Mouse (Mus musculus): ENCODE measurements at regions not wholly inside any gene's neighbourhood (a gene's known extent, or its start where the extent isn't known, plus 50 kb on each side); places are given as distances from the start of the nearest gene placed in this dataset.
A peak's percentile ranks its signal among the peaks of the same experiment; 100 is the strongest.

DNA sequence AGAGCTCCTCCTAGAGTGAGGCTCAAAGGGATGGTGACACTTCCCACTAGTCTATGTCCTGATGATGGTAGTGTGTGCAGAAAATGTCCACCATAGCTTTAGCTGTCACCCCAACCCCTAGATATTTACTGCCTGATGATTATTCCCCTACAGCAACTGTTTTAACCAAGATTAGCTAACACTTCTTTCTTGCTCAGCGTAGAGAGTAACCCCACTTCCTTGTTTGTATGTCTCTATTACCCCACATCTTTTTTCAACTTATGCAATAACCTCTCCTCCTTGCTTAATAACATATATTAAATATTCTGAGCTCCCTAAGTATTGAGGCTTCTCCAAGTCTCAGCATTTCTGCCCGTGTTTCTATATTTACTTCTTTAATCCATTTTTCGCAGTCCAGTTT lies 404.2 kb upstream of the Cntn3 start:
- DNase-seq: no peak

GRCm38 (mm10) chr6:103023326-103023725 lies 450.4 kb upstream of the Cntn3 start:
- DNase-seq: peak; percentile 52

DNA sequence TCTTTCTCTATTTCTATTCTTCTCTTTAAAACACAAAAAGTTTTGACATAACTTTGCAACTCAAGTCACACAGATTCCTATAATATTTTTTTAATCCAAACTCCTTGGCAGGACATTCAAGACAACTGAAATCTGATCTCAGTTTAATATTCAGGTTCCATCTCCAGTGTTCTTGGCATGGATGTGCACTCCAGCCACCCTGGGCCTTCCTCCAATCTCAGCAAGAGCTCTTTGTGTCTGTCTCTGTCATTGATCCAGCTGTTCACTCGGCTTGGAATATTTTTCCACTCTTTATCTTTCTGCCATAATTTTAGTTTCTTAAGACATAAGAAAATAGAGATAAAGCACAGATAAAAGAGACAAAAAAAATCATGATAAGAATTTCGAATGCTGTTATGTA lies 451.1 kb upstream of the Cntn3 start:
- peak; percentile 1 for DNase-seq

GRCm38 (mm10) chr6:103028150-103028549 lies 455.2 kb upstream of the Cntn3 start:
- DNase-seq: peak; percentile 1

DNA sequence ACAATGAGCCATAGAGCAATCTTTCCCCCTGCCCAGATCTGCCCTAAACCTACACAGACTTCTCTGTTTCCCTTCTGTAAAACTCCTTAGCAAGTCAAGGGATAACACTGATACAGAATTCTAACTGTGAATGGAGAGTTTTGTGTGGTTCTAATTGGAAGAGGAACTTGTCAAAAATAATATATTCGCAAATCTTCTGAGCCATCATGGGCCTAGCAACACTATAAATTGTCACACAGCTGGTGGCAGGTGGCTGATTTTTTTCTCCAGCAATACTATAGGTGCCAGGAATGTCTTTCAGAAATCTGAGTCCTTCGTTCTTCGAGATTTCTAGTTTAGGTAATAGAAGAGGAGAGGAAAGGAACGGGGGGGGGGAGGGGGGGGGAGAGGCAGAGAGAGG lies 460.5 kb upstream of the Cntn3 start:
- DNase-seq: no peak

- no peak for DNase-seq
Measured at GRCm38 (mm10) chr6:103033919-103034318, 461.0 kb upstream of the Cntn3 start.

- DNase-seq: no peak
Measured at GRCm38 (mm10) chr6:103060591-103060990, 449.8 kb upstream of the Chl1 start.

- peak; percentile 4 for DNase-seq
Measured at GRCm38 (mm10) chr6:103106189-103106588, 404.2 kb upstream of the Chl1 start.

GRCm38 (mm10) chr6:103119537-103119936 lies 390.8 kb upstream of the Chl1 start:
- no peak for DNase-seq

GRCm38 (mm10) chr6:103140851-103141250 lies 369.5 kb upstream of the Chl1 start:
- DNase-seq: peak; percentile 28

GRCm38 (mm10) chr6:103177851-103178250 lies 332.5 kb upstream of the Chl1 start:
- no peak for DNase-seq

DNA sequence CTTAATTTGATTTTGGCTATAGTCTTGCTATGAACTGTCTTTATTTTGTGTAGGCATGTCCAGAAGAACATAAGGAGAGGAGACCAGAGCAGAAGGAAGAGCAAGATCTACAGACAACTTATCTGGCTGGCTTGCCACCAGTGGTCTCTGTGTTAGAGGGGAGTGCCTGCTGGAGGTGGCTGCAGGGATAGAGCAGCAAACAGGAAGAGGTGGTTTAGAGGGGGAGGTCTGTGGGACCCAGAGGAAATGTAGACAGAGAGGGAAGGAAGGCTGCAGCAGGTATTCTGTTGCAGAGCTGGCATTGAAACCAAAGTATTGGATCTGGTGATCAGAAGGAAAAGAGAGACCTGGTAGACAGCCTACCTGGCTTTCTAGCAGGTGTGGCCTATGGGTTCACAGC lies 327.0 kb upstream of the Chl1 start:
- DNase-seq: no peak

DNA sequence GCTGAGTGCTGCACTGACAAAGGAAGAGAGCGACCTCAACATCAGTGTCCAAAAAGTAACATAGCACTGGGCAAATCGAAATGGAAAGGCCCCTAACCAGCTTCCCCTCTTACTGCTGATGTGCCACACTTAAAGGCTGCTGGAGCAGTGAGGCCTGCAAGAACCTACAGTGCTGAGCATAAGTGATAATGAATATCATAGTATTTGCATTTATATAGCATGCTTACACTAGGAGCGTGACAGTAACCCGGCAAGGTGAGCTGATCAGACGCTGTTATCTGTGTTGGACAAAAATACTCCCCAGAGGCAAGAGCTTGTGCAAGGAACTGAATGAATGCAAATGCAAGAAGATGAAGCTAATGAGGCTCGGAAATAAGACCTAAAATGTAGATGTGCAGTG lies 313.5 kb upstream of the Chl1 start:
- no peak for DNase-seq

GRCm38 (mm10) chr6:103201605-103202004 lies 308.8 kb upstream of the Chl1 start:
- no peak for DNase-seq

DNA sequence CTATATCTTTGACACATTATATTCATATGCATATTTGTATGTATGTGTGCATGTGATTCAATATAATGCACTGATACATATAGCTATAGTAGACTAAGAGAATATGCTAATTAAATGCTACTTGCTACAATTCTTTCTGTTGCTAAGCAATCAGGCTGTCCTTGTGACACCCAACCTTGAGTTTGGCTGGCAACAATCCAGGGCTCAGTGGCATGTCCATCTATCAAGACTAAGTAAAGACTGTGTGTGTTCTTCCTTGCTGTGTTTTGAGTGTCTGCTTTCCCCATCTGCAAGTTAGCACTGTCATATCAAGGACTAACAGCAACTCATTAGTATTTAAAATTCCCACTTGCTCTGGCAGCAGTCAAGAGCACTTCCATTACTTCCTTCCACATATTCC lies 301.2 kb upstream of the Chl1 start:
- DNase-seq: no peak

DNA sequence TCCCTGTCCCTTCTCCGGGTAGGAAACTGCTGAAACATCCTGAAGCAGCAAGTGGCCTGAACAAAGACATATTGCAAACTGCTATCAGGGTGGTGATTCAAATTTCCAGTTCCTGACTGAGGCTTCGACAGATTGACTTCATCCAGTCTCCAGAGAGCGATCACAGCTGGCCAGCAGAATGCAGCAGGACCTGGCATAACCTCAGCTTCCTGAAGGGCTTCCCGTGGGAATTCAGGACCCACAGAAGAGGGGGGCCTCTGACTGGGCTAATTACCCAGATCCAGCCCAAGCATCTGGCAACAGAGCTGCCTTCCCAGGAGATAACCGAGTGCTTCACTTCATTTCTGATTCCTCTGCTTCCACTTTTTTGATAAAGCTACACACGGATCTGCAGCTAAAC lies 297.2 kb upstream of the Chl1 start:
- peak; percentile 29 for DNase-seq

DNA sequence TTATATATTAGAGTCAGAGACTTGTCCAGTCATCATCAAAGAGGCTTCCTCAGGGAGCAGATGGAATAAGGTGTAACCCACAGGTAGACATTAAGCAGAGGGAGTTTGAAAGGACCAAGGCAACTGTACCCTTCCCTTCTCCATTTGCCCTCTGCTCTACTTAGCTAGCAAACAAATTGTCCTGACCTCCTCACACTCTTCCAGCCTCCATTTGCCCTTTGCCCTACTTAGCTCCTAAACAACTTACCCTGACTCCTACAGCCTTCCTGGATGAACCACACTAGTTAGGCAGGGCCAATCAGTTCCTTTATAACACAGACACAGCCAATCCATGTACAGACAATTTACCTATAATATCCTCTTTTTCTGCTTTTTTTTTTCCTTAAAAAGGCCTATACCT lies 273.5 kb upstream of the Chl1 start:
- DNase-seq: no peak

- no peak for DNase-seq
Measured at GRCm38 (mm10) chr6:103268984-103269383, 241.4 kb upstream of the Chl1 start.

DNA sequence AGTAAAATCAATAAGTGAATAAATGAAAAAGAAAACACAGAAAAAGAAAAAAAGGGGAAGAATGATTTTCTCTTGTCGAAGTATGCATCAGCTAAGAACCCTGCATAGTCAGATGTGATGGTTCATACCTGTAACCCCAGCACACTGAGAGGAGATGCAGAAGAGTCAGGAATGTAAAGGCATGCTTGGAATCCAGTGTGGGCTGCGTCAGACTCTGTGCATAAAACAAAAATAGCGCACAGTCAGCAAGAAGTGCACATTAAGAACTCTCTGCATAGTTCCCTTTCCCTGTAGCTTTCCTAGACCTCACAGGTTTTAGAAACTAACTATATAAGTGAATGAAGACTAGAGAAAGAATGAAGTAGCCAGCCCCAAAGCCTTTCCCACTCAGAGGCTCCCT lies 238.2 kb upstream of the Chl1 start:
- DNase-seq: no peak

DNA sequence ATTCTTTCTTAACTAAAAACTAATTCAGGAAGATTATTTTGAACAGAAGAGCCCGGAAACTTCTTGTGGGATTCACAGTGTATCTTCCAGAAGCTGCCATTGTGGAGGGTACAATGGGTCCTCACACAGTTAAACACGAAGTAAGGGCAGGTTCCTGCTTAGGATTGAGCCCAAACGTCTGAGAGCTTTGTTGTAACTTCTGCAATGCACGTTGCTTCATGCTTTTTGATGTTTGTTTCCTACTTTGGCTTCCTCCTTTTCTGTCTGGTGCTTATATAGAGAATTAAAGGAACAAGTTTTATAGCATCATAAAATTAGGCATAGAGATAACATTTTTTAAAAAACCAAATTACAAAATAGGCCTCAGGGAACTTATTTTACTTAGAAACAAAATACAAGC lies 235.3 kb upstream of the Chl1 start:
- no peak for DNase-seq

DNA sequence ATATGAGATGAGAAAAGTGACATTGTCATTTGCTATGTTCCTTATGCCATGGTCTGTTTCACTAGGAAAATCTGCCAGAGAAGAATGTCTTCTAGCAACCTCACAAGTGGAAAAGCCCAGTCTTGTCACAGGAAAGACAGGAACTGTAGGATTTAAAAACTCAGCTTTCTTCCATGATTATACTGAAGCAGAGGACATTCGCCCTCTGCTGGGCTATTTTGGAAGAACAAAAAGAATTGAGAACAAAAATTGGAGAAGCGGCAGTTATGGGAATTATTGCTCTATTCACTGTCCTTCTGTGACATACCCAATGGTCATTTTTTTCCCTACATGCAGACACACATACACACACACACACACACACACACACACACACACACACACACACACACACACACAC lies 234.9 kb upstream of the Chl1 start:
- peak; percentile 6 for DNase-seq

- peak; percentile 6 for DNase-seq
Measured at GRCm38 (mm10) chr6:103296015-103296414, 214.4 kb upstream of the Chl1 start.

- peak; percentile 2 for DNase-seq
Measured at GRCm38 (mm10) chr6:103306420-103307249, 203.8 kb upstream of the Chl1 start.

- DNase-seq: no peak
Measured at GRCm38 (mm10) chr6:103307250-103307580, 203.2 kb upstream of the Chl1 start.

GRCm38 (mm10) chr6:103312149-103312548 lies 198.2 kb upstream of the Chl1 start:
- peak; percentile 1 for DNase-seq

All from kidney, postnatal 14 days (tissue).